Comparison of ENCODE assay signal across 18 mouse cellular contexts in genomic region chr13:95955204-95955603, GRCm38 (mm10).
"Had no signal": no experiment of that assay in that cellular context is flagged by ENCODE, and none has a peak within 500 bp of the region (broad histone marks: within the 10 kb centered on the region; RNA-seq: fewer than 3 reads in every experiment).

No protein-coding gene starts in this region.

- H3K9ac ChIP-seq: liver, embryonic 12.5 days; liver, embryonic 15.5 days; neural tube, embryonic 12.5 days; neural tube, embryonic 15.5 days had no signal

- H3K4me2 ChIP-seq: liver, embryonic 12.5 days; liver, embryonic 15.5 days; midbrain, embryonic 11.5 days; neural tube, embryonic 12.5 days; neural tube, embryonic 15.5 days had no signal

- H3K9me3 ChIP-seq: liver, embryonic 12.5 days; liver, embryonic 15.5 days; neural tube, embryonic 12.5 days; neural tube, embryonic 15.5 days had no signal

- H3K36me3 ChIP-seq: liver, embryonic 12.5 days; liver, embryonic 15.5 days; neural tube, embryonic 12.5 days; neural tube, embryonic 15.5 days had no signal

- H3K4me3 ChIP-seq: layer of hippocampus, adult 2 months; liver, embryonic 12.5 days; liver, embryonic 15.5 days; neural tube, embryonic 12.5 days; neural tube, embryonic 15.5 days had no signal

- DNase-seq: kidney, adult 2 months; layer of hippocampus, adult 9-11 months; liver; lung, adult 2 months; lung, postnatal 14 days; lung, postnatal 4 days; midbrain, embryonic 14.5 days; right cerebral cortex, adult 18-20 months; right cerebral cortex, postnatal 14 days; right cerebral cortex, postnatal 4 days; thymus, postnatal 25 days had no signal

- H3K27me3 ChIP-seq: liver, embryonic 12.5 days; liver, embryonic 15.5 days; neural tube, embryonic 12.5 days; neural tube, embryonic 15.5 days had no signal

- ATAC-seq: liver, embryonic 12.5 days had no signal

- H3K27ac ChIP-seq: kidney, postnatal 0 days; layer of hippocampus, adult 2 months; liver, embryonic 12.5 days; liver, embryonic 15.5 days; neural tube, embryonic 12.5 days; neural tube, embryonic 15.5 days had no signal
